Mouse (Mus musculus) left cerebral cortex, postnatal 25 days (tissue): ENCODE data around the gene Rps16. TPM values are rescaled to one million over a fixed set of nuclear protein-coding genes. Genes with fewer than 3 reads are reported as not detected.

Experiments
- DNase-seq, 2 experiments: peaks; one replicate each; pipeline ENCODE4 v3.0.0; 2022; ENCODE audit warnings: low spot score in 2 of 2, mixed read lengths in 1 of 2
- intact Hi-C: fragments of 180-260 bp; cut with DNase I; formaldehyde crosslinking; loops from one replicate; pipeline ENCODE4 v1.15.1; 2025
- total RNA-seq, 2 experiments: library from RNA; stranded (reverse); gene quantifications; 2 replicates each; pipeline ENCODE4 v1.2.3; 2021

Rps16 gene
- total RNA-seq, 2 experiments from 2014 or later, result 438 to 443 TPM

DNA sequence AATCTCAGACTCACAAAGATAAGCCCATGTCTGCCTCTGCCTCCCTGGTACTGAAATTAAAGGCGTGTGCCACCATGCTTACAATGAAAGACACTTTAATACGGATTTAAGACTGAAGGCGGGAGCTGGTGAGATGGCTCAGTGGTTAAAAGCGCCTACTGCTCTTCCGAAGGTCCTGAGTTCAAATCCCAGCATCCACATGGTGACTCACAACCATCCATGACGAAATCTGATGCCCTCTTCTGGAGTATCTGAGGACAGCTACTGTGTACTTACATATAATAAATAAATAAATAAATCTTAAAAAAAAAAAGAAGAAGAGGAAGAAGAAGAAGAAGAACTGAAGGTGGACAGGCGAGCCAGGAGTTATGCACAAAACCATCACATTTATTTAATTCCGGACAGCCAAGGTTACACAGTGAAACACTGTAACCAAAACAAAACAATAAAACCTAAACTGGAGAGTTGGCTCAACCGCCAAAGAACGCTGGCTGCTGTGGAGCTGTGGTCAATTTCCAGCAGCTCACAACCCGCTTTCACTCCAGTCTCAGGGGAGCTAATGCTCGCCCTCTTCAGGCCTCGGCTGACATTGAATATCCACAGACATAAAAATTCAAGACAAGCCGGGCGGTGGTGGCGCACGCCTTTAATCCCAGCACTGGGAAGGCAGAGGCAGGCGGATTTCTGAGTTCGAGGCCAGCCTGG lies 11.1 kb upstream of the Rps16 start:
- intact Hi-C loops, result no loop called here
- peak in 1 of 2 experiments; percentile 16 for DNase-seq

DNA sequence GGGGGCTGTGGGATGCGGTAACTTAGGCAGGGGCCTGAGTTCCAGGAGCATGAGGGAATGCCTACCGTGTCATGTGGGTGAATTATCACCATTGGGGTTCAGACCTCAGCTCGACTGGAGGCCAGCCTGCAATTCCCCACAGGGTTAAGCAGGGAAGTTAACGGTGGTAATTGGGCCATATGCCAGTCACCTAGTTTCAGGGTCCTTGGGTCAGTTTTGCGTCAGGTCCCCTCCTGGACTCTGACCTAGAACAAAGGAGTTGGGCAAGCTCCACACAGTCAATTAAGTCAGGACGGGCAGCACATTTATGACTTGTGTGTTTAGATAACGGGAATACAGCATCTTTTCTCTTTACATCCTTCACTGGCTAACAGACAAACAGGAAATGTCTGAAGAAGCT lies 9.1 kb upstream of the Rps16 start:
- DNase-seq, result no peak
- intact Hi-C loops, result no loop called here

DNA sequence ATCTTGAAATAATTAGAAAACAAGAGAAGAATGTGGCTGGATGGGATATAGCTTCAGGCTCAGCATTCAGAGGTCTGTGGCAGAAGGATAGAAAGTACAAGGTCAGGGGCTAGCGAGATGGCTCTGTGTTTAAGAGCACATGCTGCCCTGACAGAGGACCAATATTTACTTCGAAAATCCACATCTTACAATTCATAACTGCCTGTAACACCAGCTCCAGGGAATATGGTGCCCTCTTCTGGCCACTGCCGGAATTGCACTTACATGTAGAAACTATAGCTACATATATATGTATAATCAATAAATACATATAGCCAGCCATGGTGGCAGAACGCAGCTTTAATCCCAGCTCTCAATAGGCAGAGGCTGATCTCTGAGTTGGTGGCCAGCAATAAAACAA lies 5.8 kb upstream of the Rps16 start:
- DNase-seq, result peak; percentile 40 to 66
- intact Hi-C loops, result no loop called here

DNA sequence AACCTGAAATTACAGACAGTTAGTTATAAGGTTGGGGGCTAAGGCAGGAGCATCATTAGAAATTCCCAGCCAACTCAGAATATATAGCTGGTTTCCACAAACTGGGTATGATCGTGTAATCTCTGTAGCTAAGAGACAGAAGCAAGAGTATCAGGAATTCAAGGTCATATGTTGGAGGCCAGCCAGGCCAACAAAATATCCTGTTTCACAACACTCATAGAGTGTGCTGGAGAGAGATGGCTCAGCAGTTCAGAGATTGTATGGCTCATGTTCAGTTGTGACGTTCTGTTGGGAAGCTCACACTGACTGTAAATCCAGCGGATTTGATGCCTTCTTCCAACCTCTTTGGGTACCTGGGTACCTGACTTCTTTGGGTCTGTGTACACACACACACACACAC lies 2.7 kb upstream of the Rps16 start:
- DNase-seq, result no peak
- intact Hi-C loops, result no loop called here

DNA sequence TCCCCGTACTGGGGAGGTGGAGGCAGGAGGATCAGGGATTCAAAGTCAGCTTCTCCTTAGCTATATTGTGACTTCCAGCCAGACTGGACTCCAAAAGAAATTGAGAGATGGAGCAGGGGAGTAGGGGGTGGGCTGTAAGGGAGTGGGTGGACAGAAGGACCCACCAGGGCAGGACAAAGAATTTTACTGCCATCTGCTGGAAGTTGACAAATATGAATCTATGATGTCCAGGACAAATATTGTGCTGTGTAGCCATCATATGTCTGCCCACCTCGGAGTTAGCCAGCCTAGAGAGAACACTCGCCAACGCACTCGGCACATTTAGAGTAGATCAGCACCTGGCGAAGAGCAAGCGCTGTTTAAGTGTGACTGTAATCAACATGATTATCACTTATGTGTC lies 1.9 kb upstream of the Rps16 start:
- no peak for DNase-seq
- intact Hi-C loops, result no loop called here

DNA sequence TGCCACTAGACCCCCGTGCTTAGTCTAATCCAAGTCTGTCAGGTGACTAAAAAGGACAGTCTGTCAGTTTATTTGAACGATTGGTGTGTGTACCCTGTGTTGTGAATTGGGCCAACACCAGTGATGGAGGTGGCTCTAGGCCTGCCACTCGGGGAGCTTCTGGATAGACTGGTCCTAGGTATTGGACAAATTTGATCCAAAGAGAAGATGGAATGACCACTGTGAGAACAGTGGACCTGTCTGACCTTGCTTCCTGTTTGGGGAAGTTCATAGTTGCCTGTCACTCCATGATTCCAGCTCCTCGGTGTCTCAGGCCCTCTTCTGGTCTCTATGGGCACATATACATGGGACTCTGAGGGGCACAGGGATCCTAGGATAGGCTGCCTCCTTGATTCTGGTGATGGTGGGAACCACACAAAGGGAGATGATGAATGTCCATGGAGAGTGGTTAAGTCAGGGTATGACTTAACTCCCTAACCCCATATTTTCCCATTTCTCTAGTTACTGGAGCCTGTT lies 1.3 kb downstream of the Rps16 start:
- intact Hi-C loops, result loop anchor here (2.0 kb wide), 1 partner anchor 21 kb away; the partner anchor contains the start of gene Plekhg2
- no peak for DNase-seq

GRCm38 (mm10) chr7:28353267-28353666 lies 2.8 kb downstream of the Rps16 start:
- intact Hi-C loops, result no loop called here
- no peak for DNase-seq

- no peak for DNase-seq
- intact Hi-C loops, result no loop called here
Observed at GRCm38 (mm10) chr7:28354113-28354581, 3.7 kb downstream of the Rps16 start.

DNA sequence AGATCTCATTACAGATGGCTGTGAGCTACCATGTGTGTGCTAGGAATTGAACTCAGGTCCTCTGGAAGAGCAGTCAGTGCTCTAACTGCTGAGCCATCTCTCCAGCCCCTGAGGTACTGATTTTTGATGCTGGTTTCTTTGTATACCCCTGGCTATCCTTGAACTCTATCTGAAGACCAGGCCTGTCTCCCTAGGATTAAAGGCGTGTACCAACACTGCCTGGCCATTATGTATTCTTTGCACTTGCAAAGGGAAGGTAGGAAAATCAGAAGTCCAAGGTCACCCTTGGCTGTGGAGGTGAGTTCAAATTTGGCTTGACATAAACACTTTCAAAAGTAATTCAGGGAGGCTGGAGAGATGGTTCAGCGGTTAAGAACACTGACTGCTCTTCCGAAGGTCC lies 4.1 kb downstream of the Rps16 start:
- no peak for DNase-seq
- intact Hi-C loops, result no loop called here

DNA sequence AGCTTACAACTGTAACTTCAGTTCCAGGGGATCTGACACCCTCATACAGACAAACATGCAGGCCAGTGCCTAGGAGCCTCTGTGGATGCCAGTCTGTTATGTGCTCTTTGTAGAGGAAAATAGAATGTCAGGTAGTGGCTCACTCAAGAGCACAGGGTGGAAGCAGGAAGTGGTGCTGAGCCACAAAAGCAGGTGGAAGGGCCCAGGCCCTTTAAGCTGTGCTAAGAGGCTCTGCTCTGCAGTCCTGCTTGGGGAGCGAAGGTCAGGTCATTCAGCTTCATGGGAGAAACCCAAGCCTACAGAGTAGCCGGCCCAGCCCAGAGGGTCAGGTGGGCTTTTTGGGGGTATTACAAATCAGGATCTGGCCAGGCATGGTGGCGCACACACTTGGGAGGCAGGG lies 4.8 kb downstream of the Rps16 start:
- intact Hi-C loops, result no loop called here
- no peak for DNase-seq

GRCm38 (mm10) chr7:28356981-28357380 lies 6.5 kb downstream of the Rps16 start:
- DNase-seq, result no peak
- intact Hi-C loops, result no loop called here

- no peak for DNase-seq
- intact Hi-C loops, result no loop called here
Observed at GRCm38 (mm10) chr7:28357984-28358383, 7.5 kb downstream of the Rps16 start.

DNA sequence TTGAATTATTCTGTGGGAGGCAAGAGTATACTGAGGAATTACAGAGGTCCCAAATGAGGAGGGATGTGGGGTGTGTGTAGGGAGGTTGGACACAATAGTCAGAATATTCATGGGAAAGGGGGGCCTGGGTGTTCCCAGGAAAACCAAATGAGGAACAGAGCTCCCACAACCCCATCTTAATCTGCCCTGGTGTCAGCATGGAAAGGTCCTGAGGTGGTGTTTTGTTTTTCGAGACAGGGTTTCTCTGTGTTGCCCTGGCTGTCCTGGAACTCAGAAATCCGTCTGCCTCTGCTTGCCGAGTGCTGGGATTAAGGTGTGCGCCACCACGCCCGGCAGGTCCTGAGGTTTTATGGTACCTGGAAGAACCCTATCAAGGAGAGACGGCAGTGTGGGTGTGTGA lies 8.0 kb downstream of the Rps16 start:
- intact Hi-C loops, result no loop called here
- no peak for DNase-seq

- intact Hi-C loops, result no loop called here
- no peak for DNase-seq
Observed at GRCm38 (mm10) chr7:28359854-28360253, 9.4 kb downstream of the Rps16 start.

GRCm38 (mm10) chr7:28360291-28360690 lies 9.8 kb downstream of the Rps16 start:
- intact Hi-C loops, result no loop called here
- no peak for DNase-seq

DNA sequence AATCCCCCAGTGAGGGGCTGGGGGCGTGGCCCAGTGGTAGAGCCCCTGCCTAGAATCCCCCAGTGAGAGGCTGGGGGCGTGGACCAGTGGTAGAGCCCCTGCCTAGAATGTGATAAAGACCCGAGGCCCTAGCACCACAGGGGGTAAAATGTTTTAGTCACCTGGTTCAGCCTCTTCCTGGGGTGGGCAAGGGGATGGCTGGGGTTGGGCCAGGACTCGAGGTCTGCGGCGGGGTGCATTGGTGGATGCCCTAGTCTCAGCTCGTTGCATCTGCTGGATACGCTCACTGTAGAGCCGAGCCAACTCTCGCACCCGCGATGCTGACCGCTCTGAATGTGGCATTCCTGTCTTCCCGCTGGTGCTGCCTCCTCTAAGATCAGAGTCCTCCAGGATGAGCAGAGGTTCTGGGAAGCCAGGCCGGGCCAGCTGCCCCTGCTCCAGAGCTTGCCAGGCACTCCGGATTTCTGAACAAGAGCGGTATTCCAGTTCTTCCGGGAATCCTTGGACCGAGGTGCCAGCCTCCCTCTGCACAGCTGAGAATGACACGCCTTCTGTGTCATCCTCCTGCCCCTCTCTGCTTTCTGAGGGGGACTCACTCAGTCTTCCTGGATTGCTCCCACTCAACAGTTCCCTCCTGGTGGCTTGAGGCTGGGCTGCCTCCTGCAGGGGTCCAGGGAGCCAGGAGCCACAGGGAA lies 11.3 kb downstream of the Rps16 start:
- DNase-seq, result no peak
- intact Hi-C loops, result no loop called here

- no peak for DNase-seq
Observed at GRCm38 (mm10) chr7:28362441-28363060, 12.1 kb downstream of the Rps16 start.

DNA sequence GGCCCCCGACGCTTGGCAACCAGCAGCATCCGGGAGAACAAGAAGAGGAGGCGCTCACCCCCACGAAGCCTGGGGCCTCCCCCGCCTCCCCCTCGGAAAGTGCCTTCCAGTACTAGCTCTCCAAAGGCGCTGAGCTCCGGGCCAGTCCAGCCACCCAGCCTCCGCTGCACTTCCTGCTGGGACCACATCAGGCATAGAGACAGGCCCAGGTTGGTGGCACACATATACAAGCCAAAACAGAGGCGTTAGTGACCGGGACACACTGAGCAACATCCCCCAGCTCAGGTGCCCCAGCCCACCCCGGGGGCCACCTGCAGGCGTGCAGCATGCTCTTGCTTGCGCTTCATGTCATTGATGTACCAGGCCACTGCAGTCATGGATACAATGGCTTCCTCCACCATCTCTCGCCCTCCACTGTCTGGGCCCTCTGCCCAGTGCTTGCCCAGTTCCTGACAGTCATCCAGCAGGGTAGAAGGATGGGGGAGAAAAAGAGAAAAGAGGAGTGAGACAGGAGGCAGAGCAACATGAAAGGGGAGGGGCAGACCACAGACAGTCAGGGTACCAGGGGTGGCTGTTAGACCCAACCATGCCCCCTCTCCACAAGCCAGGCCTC lies 17.3 kb downstream of the Rps16 start:
- intact Hi-C loops, result no loop called here
- DNase-seq, result no peak

More at GRCm38 (mm10) chr7:28362441-28363060, 12.1 kb downstream of the Rps16 start:
- intact Hi-C loops, result no loop called here

- no peak for DNase-seq
- intact Hi-C loops, result no loop called here
Observed at GRCm38 (mm10) chr7:28368276-28368920, 17.9 kb downstream of the Rps16 start.

DNA sequence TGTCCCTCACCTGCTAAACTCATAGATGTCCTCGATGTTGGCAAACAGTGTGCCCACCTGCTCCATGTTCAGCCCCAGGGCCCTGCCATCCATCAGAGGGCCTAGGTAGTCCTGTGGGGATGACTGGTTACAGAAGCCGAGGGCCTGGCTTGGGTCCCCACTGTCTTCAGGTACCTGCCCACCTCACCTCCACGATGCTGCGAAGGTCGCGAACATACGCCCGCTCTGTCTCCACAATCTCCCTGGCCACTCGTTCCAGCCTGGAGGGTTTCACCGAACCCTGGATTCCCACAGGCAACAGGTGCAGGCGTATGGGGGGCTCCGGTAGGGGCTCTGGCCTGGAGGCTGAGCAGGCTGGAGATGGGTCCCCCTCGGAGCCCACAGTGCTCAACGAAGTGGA lies 19.6 kb downstream of the Rps16 start:
- DNase-seq, result no peak
- intact Hi-C loops, result no loop called here
